Comparison of ENCODE assay signal across 8 mouse cellular contexts in genomic region chr3:104638403-104638779, GRCm38 (mm10). TPM values are rescaled to one million over a fixed set of nuclear protein-coding genes. Genes with fewer than 3 reads are reported as not detected.
DNase-seq lines count a peak whose midpoint lies in the region; ATAC-seq and TF ChIP-seq lines count a peak whose summit lies in the region.

Gene Slc16a1, plus strand, starts transcription at chr3:104638668.

- CTCF ChIA-PET in Patski (lab: Charles Lee), result interaction anchor here (0.6 to 1.7 kb wide), 5 partner anchors 32 to 127 kb away, joined by 3 to 7 read pairs (median 4); partner anchors contain the start of gene Lrig2

- H3K4me1 ChIP-seq in hindbrain, embryonic 14.5 days (replicated peaks; ENCODE audit: control insufficient read depth, insufficient read depth, low read length), result peaks cover 8% of the 10 kb centered on the region; the same call in 1 of the 2 replicates

- peak within 1 kb of the TSS; percentile 82 for H3K9ac ChIP-seq in hindbrain, embryonic 14.5 days

- no peaks in the 10 kb centered on the region for H3K36me3 ChIP-seq in hindbrain, embryonic 14.5 days (replicated peaks; ENCODE audit: control insufficient read depth, insufficient read depth)

- H3K4me3 ChIP-seq in hindbrain, embryonic 14.5 days (replicated peaks; ENCODE audit: low read length), result peak within 1 kb of the TSS; percentile 92

- WGBS in hindbrain, embryonic 14.5 days, result under 1% methylated on average over 44 of the region's 50 CpGs

- no peaks in the 10 kb centered on the region for H3K9me3 ChIP-seq in hindbrain, embryonic 14.5 days (ENCODE audit: control insufficient read depth, low read length)

- POLR2A ChIA-PET in Patski (lab: Charles Lee), result interaction anchor here (0.7 to 3.4 kb wide), 8 partner anchors 9 to 152 kb away, joined by 3 to 24 read pairs (median 4); no protein-coding TSS in a partner anchor

- DNase-seq in Patski (ENCODE audit: low read depth, low spot score), result no peak
- DNase-seq in cerebellum, postnatal 14 days, result peak; percentile 93 to 96
- DNase-seq in frontal cortex, postnatal 25 days (ENCODE audit: low spot score in 2 of 2), result peak; percentile 75 to 83
- DNase-seq in hindbrain, embryonic 14.5 days (ENCODE audit: low spot score), result peak; percentile 85
- DNase-seq in left cerebral cortex, adult 11 months (ENCODE audit: low spot score), result peak; percentile 86
- peak; percentile 89 to 94 for DNase-seq in lung, postnatal 4 days
- peak; percentile 69 for DNase-seq in retina, postnatal 7 days (ENCODE audit: low read depth, low spot score)
- DNase-seq in urinary bladder, adult 2 months (ENCODE audit: low spot score), result peak; percentile 89

- H3K27me3 ChIP-seq in Patski, result no peaks in the 10 kb centered on the region
- no peaks in the 10 kb centered on the region for H3K27me3 ChIP-seq in hindbrain, embryonic 14.5 days (ENCODE audit: control insufficient read depth, insufficient read depth, low read length)

- peak; percentile 86 for ATAC-seq in Patski
- ATAC-seq in hindbrain, embryonic 14.5 days (ENCODE audit: low FRiP score), result peak; percentile 99

- H3K27ac ChIP-seq in hindbrain, embryonic 14.5 days, result peak within 1 kb of the TSS; percentile 15

- in situ Hi-C loops in Patski (cut with MboI; ENCODE audit: low pct_unique_long_range_greater_than_20kb), result no loop called here

- no peak for TF ChIP-seq CTCF in Patski (IDR thresholded peaks at IDR 0.05)

- peak within 1 kb of the TSS; percentile 95 for H3K4me2 ChIP-seq in hindbrain, embryonic 14.5 days (replicated peaks)

RNA-seq across cellular contexts. Expression of gene Slc16a1, which starts in this region (rescaled TPM):
- 48.1 TPM for polyA plus RNA-seq in Patski (2021)
- 10.0 and 12.3 TPM in 2 replicates for polyA plus RNA-seq in hindbrain, embryonic 14.5 days (2014; fragmentation: Nextera tagmentation; extraction: Ambion mirVana)
- polyA plus RNA-seq in urinary bladder, adult 2 months (2012; rRNA removed), result 24.7 and 25.4 TPM in 2 replicates
